8 mouse cellular contexts compared by ENCODE assay signal in genomic region chr11:69125919-69126705, GRCm38 (mm10). TPM values are rescaled to one million over a fixed set of nuclear protein-coding genes. Genes with fewer than 3 reads are reported as not detected.
DNase-seq lines count a peak whose midpoint lies in the region; ATAC-seq and TF ChIP-seq lines count a peak whose summit lies in the region.

No protein-coding gene starts in this region.

- H3K36me3 ChIP-seq in heart, embryonic 14.5 days (ENCODE audit: control insufficient read depth, insufficient read depth, low read length), result no peaks in the 10 kb centered on the region
- H3K36me3 ChIP-seq in ES-E14 (ENCODE audit: control insufficient read depth, insufficient read depth, low read length, poor library complexity, severe bottlenecking), result no peaks in the 10 kb centered on the region
- no peaks in the 10 kb centered on the region for H3K36me3 ChIP-seq in intestine, embryonic 14.5 days (ENCODE audit: control insufficient read depth, insufficient read depth, low read length)
- no peaks in the 10 kb centered on the region for H3K36me3 ChIP-seq in midbrain, embryonic 16.5 days (ENCODE audit: control insufficient read depth, insufficient read depth, low read length)

- H3K4me3 ChIP-seq in heart, embryonic 14.5 days (ENCODE audit: control insufficient read depth in 1 of 2, insufficient read depth in 1 of 2, low read depth in 1 of 2, low read length in 2 of 2), result peak overlapping the region; percentile 60 to 65
- peak overlapping the region; percentile 53 to 64 for H3K4me3 ChIP-seq in ES-E14 (ENCODE audit: insufficient read depth in 1 of 2, low read depth in 1 of 2, low read length in 2 of 2, poor library complexity in 1 of 2, severe bottlenecking in 1 of 2)
- peak overlapping the region; percentile 58 for H3K4me3 ChIP-seq in intestine, embryonic 14.5 days (ENCODE audit: low read depth, low read length)
- peak overlapping the region; percentile 64 for H3K4me3 ChIP-seq in midbrain, embryonic 16.5 days (ENCODE audit: low read depth, low read length)

- no peak for ATAC-seq in heart, embryonic 14.5 days (ENCODE audit: insufficient number of reproducible peaks, insufficient read depth, low FRiP score, low read depth)
- no peak for ATAC-seq in intestine, embryonic 14.5 days (replicated peaks; ENCODE audit: low FRiP score, low TSS enrichment, low read depth)
- ATAC-seq in midbrain, embryonic 16.5 days, result no peak

- no peaks in the 10 kb centered on the region for H3K9me3 ChIP-seq in heart, embryonic 14.5 days (ENCODE audit: control insufficient read depth, low read length)
- no peaks in the 10 kb centered on the region for H3K9me3 ChIP-seq in ES-E14 (ENCODE audit: control insufficient read depth, insufficient read depth, low read depth, low read length)
- no peaks in the 10 kb centered on the region for H3K9me3 ChIP-seq in intestine, embryonic 14.5 days (ENCODE audit: control insufficient read depth, low read length)
- no peaks in the 10 kb centered on the region for H3K9me3 ChIP-seq in midbrain, embryonic 16.5 days (replicated peaks; ENCODE audit: control insufficient read depth, low read length, poor library complexity, severe bottlenecking)

- peaks cover 5 to 14% of the 10 kb centered on the region in 2 experiments for H3K4me1 ChIP-seq in heart, embryonic 14.5 days (ENCODE audit: control insufficient read depth in 2 of 2, insufficient read depth in 2 of 2, low read length in 2 of 2)
- H3K4me1 ChIP-seq in ES-E14 (ENCODE audit: control insufficient read depth in 2 of 2, insufficient read depth in 2 of 2, low read length in 2 of 2, poor library complexity in 1 of 2), result peaks cover 0 to 8% of the 10 kb centered on the region in 2 experiments; a peak in 1 of 4 replicates
- H3K4me1 ChIP-seq in intestine, embryonic 14.5 days (replicated peaks; ENCODE audit: control insufficient read depth, insufficient read depth, low read length), result peaks cover 7% of the 10 kb centered on the region; the same call in 1 of the 2 replicates
- peaks cover 9% of the 10 kb centered on the region for H3K4me1 ChIP-seq in midbrain, embryonic 16.5 days (ENCODE audit: control insufficient read depth, insufficient read depth, low read length)

- WGBS in heart, embryonic 14.5 days, result 14% methylated on average over 20 of the region's 20 CpGs
- WGBS in intestine, embryonic 14.5 days, result 11% methylated on average over 20 of the region's 20 CpGs
- WGBS in midbrain, embryonic 16.5 days, result 10% methylated on average over 20 of the region's 20 CpGs

- in situ Hi-C loops in ES-E14 (cut with MboI; ENCODE audit: low sequenced_read_pairs in 2 of 2, unreplicated experiment in 2 of 2), result loop anchor here in 1 of 2 experiments (5.0 kb wide), 1 partner anchor 64 kb away; no protein-coding TSS in a partner anchor

- H3K9ac ChIP-seq in heart, embryonic 14.5 days (ENCODE audit: low read length), result peak overlapping the region; percentile 68
- no peak overlapping the region for H3K9ac ChIP-seq in ES-E14 (ENCODE audit: insufficient read depth, low read depth, low read length, poor library complexity, severe bottlenecking)
- H3K9ac ChIP-seq in intestine, embryonic 14.5 days (ENCODE audit: low read length), result peak overlapping the region; percentile 5
- H3K9ac ChIP-seq in midbrain, embryonic 16.5 days (ENCODE audit: low read depth, low read length), result peak overlapping the region; percentile 64

- H3K4me2 ChIP-seq in heart, embryonic 14.5 days (ENCODE audit: low read length), result peak overlapping the region; percentile 93
- H3K4me2 ChIP-seq in intestine, embryonic 14.5 days (ENCODE audit: low read length), result peak overlapping the region; percentile 69
- peak overlapping the region; percentile 79 for H3K4me2 ChIP-seq in midbrain, embryonic 16.5 days (ENCODE audit: low read length)

- peak overlapping the region in 1 of 2 experiments; percentile 70; a peak in 2 of 4 replicates for H3K27ac ChIP-seq in heart, embryonic 14.5 days (replicated peaks in 1 of 2; ENCODE audit: control insufficient read depth in 1 of 2, insufficient read depth in 1 of 2, low read depth in 2 of 2, low read length in 2 of 2)
- no peak overlapping the region for H3K27ac ChIP-seq in ES-E14 (ENCODE audit: insufficient read depth, low read depth, low read length, poor library complexity, severe bottlenecking)
- H3K27ac ChIP-seq in intestine, embryonic 14.5 days (ENCODE audit: low read depth), result no peak overlapping the region
- H3K27ac ChIP-seq in midbrain, embryonic 16.5 days (ENCODE audit: low read length), result peak overlapping the region; percentile 83

- DNase-seq in heart, postnatal 25 days (ENCODE audit: low spot score), result no peak
- no peak for DNase-seq in ES-E14 (ENCODE audit: low read depth, low spot score)
- peak; percentile 38 for DNase-seq in embryo, embryonic 10.5 days (ENCODE audit: low spot score)
- DNase-seq in intestine, embryonic 14.5 days (ENCODE audit: low spot score), result peak; percentile 64
- no peak for DNase-seq in urinary bladder, postnatal 14 days (ENCODE audit: low spot score)
- no peak for DNase-seq in urinary bladder, postnatal 25 days (ENCODE audit: low spot score)

- H3K27me3 ChIP-seq in heart, embryonic 14.5 days (ENCODE audit: control insufficient read depth, insufficient read depth, low read length), result no peaks in the 10 kb centered on the region
- H3K27me3 ChIP-seq in intestine, embryonic 14.5 days (replicated peaks; ENCODE audit: control insufficient read depth, insufficient read depth, low read length), result no peaks in the 10 kb centered on the region
- H3K27me3 ChIP-seq in midbrain, embryonic 16.5 days (ENCODE audit: control insufficient read depth, insufficient read depth, low read depth, low read length), result no peaks in the 10 kb centered on the region; the same call in 1 of the 2 replicates

- intact Hi-C loops in heart, postnatal 25 days (cut with DNase I), result loop anchor here (2.0 to 5.0 kb wide), 2 partner anchors 23 to 116 kb away; no protein-coding TSS in a partner anchor

TF ChIP-seq in ES-E14, 5 proteins besides CTCF, POLR2A, EP300 and RAD21:
- TF ChIP-seq CHD2 (IDR thresholded peaks at IDR 0.05; ENCODE audit: low read depth, low read length), result no peak
- TF ChIP-seq HCFC1 (IDR thresholded peaks at IDR 0.05; ENCODE audit: borderline replicate concordance, insufficient read depth, low read length), result no peak
- no peak for TF ChIP-seq ZNF384 (IDR thresholded peaks at IDR 0.05; ENCODE audit: low read depth, low read length)
- no peak for TF ChIP-seq MAFK (IDR thresholded peaks at IDR 0.05; ENCODE audit: insufficient read depth, low read depth, low read length)
- TF ChIP-seq ZC3H11A (IDR thresholded peaks at IDR 0.05; ENCODE audit: borderline replicate concordance, low read depth, low read length), result no peak

RNA-seq across cellular contexts. Expression of gene Aloxe3, which starts 0.4 kb away (rescaled TPM):
- polyA plus RNA-seq in heart, embryonic 14.5 days (2014; fragmentation: Nextera tagmentation; extraction: Ambion mirVana), result 0.09 and 0.15 TPM in 2 replicates
- not detected for total RNA-seq in heart, postnatal 25 days (2021)
- total RNA-seq in ES-E14 (2012; rRNA removed), result 0.49 and 1.4 TPM in 2 replicates
- polyA plus RNA-seq in intestine, embryonic 14.5 days (2014; fragmentation: Nextera tagmentation; extraction: Ambion mirVana), result 0.18 and 0.71 TPM in 2 replicates
- polyA plus RNA-seq in midbrain, embryonic 16.5 days (2015; fragmentation: Nextera tagmentation; extraction: Ambion mirVana), result 9.0 and 11.5 TPM in 2 replicates

RNA-seq across cellular contexts. Expression of gene 9130213A22Rik, which starts 3.7 kb away (rescaled TPM):
- polyA plus RNA-seq in heart, embryonic 14.5 days (2014; fragmentation: Nextera tagmentation; extraction: Ambion mirVana), result 0.28 and 1.2 TPM in 2 replicates
- under 1 TPM in 1 of 2 experiments, not detected in 1; 0.21 TPM for total RNA-seq in heart, postnatal 25 days (2021)
- not detected in 2 replicates for total RNA-seq in ES-E14 (2012; rRNA removed)
- 0.19 and 0.30 TPM in 2 replicates for polyA plus RNA-seq in intestine, embryonic 14.5 days (2014; fragmentation: Nextera tagmentation; extraction: Ambion mirVana)
- 0.49 and 0.65 TPM in 2 replicates for polyA plus RNA-seq in midbrain, embryonic 16.5 days (2015; fragmentation: Nextera tagmentation; extraction: Ambion mirVana)

RNA-seq across cellular contexts. Expression of gene Hes7, which starts 5.9 kb away (rescaled TPM):
- 0.43 and 0.47 TPM in 2 replicates for polyA plus RNA-seq in heart, embryonic 14.5 days (2014; fragmentation: Nextera tagmentation; extraction: Ambion mirVana)
- total RNA-seq in heart, postnatal 25 days (2021), result under 1 TPM in 1 of 2 experiments, not detected in 1; 0.14 TPM
- total RNA-seq in ES-E14 (2012; rRNA removed), result not detected in 2 replicates
- polyA plus RNA-seq in intestine, embryonic 14.5 days (2014; fragmentation: Nextera tagmentation; extraction: Ambion mirVana), result 0.28 and 0.32 TPM in 2 replicates
- 0.75 and 1.1 TPM in 2 replicates for polyA plus RNA-seq in midbrain, embryonic 16.5 days (2015; fragmentation: Nextera tagmentation; extraction: Ambion mirVana)

RNA-seq across cellular contexts. Expression of gene Alox12b, which starts 30.7 kb away (rescaled TPM):
- not detected in 2 replicates for polyA plus RNA-seq in heart, embryonic 14.5 days (2014; fragmentation: Nextera tagmentation; extraction: Ambion mirVana)
- not detected for total RNA-seq in heart, postnatal 25 days (2021)
- total RNA-seq in ES-E14 (2012; rRNA removed), result 0.21 and 0.22 TPM in 2 replicates
- 0.12 and 0.28 TPM in 2 replicates for polyA plus RNA-seq in intestine, embryonic 14.5 days (2014; fragmentation: Nextera tagmentation; extraction: Ambion mirVana)
- 0.50 and 0.53 TPM in 2 replicates for polyA plus RNA-seq in midbrain, embryonic 16.5 days (2015; fragmentation: Nextera tagmentation; extraction: Ambion mirVana)

RNA-seq across cellular contexts. Expression of gene Per1, which starts 31.1 kb away (rescaled TPM):
- polyA plus RNA-seq in heart, embryonic 14.5 days (2014; fragmentation: Nextera tagmentation; extraction: Ambion mirVana), result 16.0 and 17.8 TPM in 2 replicates
- total RNA-seq in heart, postnatal 25 days (2021), result 10 to 100 TPM; 32.3 to 61.0 TPM
- total RNA-seq in ES-E14 (2012; rRNA removed), result 6.0 and 8.6 TPM in 2 replicates
- polyA plus RNA-seq in intestine, embryonic 14.5 days (2014; fragmentation: Nextera tagmentation; extraction: Ambion mirVana), result 10.5 and 13.4 TPM in 2 replicates
- 12.4 TPM in 2 replicates for polyA plus RNA-seq in midbrain, embryonic 16.5 days (2015; fragmentation: Nextera tagmentation; extraction: Ambion mirVana)

Comparison
In these comparisons a context has a peak if more than half of its experiments do, and no peak if none do; other contexts are left out.
1. DNase-seq: peak in embryo, embryonic 10.5 days (single experiment) and intestine, embryonic 14.5 days (single experiment); none in heart, postnatal 25 days (single experiment), ES-E14 (single experiment), urinary bladder, postnatal 14 days (single experiment) and urinary bladder, postnatal 25 days (single experiment).
2. Peak in every context shown above with its lines, with median percentiles within 50 percentile points of each other: H3K4me2 ChIP-seq and H3K4me3 ChIP-seq.